Mouse (Mus musculus) bone marrow macrophage, adult 2 months (primary cell): Measurements from ENCODE around the gene Mcm3. TPM values are rescaled to one million over a fixed set of nuclear protein-coding genes. Genes with fewer than 3 reads are reported as not detected.

ENCODE experiments used
- H3K27ac ChIP-seq: 2 replicates; pipeline ENCODE4 v1.5.1; 2012; ENCODE audit warnings: low read depth, low read length; ENCODE audit not compliant: insufficient read depth
- H3K4me1 ChIP-seq: 2 replicates; pipeline ENCODE4 v1.6.1; 2012; ENCODE audit warnings: low read length; ENCODE audit not compliant: control insufficient read depth, insufficient read depth
- H3K4me3 ChIP-seq: 2 replicates; pipeline ENCODE4 v1.5.1; 2012; ENCODE audit warnings: mild to moderate bottlenecking, low read length, moderate library complexity; ENCODE audit not compliant: insufficient read depth
- CTCF ChIP-seq: IDR thresholded peaks from 2 replicates; pipeline ENCODE4 v1.5.1; 2012; ENCODE audit warnings: low read depth, mild to moderate bottlenecking, low read length, moderate library complexity
- POLR2A ChIP-seq: IDR thresholded peaks from 2 replicates; pipeline ENCODE4 v1.6.1; 2012; ENCODE audit warnings: mild to moderate bottlenecking, low read depth, low read length, borderline replicate concordance
- polyA plus RNA-seq: library from polyadenylated mRNA; stranded (reverse); fragments of >200 nt; gene quantifications from 2 replicates; pipeline ENCODE4 v1.2.4, GENCODE M21; 2012; ENCODE audit not compliant: missing spikeins, insufficient read depth, insufficient read length

Mcm3 gene
- polyA plus RNA-seq, 1 experiment: 34.1 TPM

GRCm38 (mm10) chr1:20766526-20766925 lies 53.6 kb downstream of the Mcm3 start:
- Histone ChIP-seq H3K4me1 (no peaks in the 10 kb centered on the region), H3K4me3 (no peak overlapping the region), H3K27ac (no peak overlapping the region)
- TF ChIP-seq POLR2A: no peak
- TF ChIP-seq CTCF: no peak

GRCm38 (mm10) chr1:20761411-20761810 lies 58.7 kb downstream of the Mcm3 start:
- TF ChIP-seq CTCF (no peak), POLR2A (no peak)
- H3K4me3 ChIP-seq: no peak overlapping the region
- no peak overlapping the region for H3K27ac ChIP-seq
- no peaks in the 10 kb centered on the region for H3K4me1 ChIP-seq

GRCm38 (mm10) chr1:20760331-20760730 lies 59.8 kb downstream of the Mcm3 start:
- H3K4me1 ChIP-seq: no peaks in the 10 kb centered on the region
- no peak overlapping the region for H3K27ac ChIP-seq
- TF ChIP-seq CTCF: no peak
- H3K4me3 ChIP-seq: no peak overlapping the region

DNA sequence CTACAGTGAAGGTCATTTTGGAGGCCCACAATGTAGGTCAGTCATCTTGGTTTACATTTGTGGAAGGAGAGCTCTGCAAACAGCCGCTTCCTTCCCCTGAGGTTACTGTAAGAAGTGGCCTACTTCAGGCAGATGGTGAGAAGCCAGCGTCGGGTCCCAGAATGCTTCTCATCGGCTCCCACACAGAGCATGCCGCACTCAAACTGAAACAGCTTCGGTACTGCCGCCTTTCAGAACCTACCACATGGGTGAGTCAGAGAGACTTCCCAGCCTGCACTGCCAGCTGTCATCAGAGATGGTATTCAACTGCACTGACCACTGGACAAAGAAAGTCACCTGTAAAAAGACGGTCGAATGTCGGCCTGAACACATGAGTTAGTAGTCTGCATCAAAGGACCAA lies 60.3 kb downstream of the Mcm3 start:
- Histone ChIP-seq H3K4me1 (no peaks in the 10 kb centered on the region), H3K27ac (no peak overlapping the region), H3K4me3 (no peak overlapping the region)
- TF ChIP-seq CTCF: no peak
- TF ChIP-seq POLR2A: no peak

GRCm38 (mm10) chr1:20757586-20757985 lies 62.5 kb downstream of the Mcm3 start:
- Histone ChIP-seq H3K4me1 (no peaks in the 10 kb centered on the region), H3K27ac (no peak overlapping the region), H3K4me3 (no peak overlapping the region)
- TF ChIP-seq CTCF: no peak
- TF ChIP-seq POLR2A: no peak

DNA sequence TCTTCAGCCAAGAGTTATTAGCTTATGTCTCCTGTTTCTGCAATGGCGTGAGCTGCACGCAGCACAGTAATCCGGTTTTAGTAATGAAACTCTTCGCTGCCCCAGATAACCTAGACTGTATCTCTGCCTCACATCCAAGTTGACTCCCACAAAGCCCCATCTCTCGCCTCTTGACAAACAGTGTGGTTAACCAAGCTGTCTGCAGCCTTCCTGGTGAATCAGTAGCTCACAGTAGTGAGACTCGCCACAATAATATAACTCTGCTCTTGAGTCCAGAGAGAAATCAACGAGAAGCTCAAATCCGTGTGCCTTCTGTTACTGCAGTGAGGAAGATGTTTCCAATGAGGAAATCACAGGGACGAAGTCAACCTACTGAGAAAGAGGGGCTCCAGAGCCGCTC lies 65.7 kb downstream of the Mcm3 start:
- Histone ChIP-seq H3K4me1 (no peaks in the 10 kb centered on the region), H3K4me3 (no peak overlapping the region), H3K27ac (no peak overlapping the region)
- TF ChIP-seq POLR2A: no peak
- no peak for TF ChIP-seq CTCF

Other genes with a start within 250 kb of the Mcm3 start
- not detected in 2 replicates for gene Pkhd1, start 202.2 kb downstream of the Mcm3 start, polyA plus RNA-seq
- not detected in 2 replicates for gene Il17a, start 89.4 kb downstream of the Mcm3 start, polyA plus RNA-seq
- gene Il17f, start 29.7 kb downstream of the Mcm3 start, polyA plus RNA-seq: not detected in 2 replicates
- gene Paqr8, start 70.3 kb upstream of the Mcm3 start, polyA plus RNA-seq: 0.86 and 0.93 TPM in 2 replicates
- gene Efhc1, start 131.3 kb upstream of the Mcm3 start, polyA plus RNA-seq: 1.4 and 1.7 TPM in 2 replicates